Mouse (Mus musculus): ENCODE results near the gene Mrpl10. TPM values are rescaled to one million over a fixed set of nuclear protein-coding genes. Genes with fewer than 3 reads are reported as not detected.

The Mrpl10 gene
- total RNA-seq, 2 experiments from 2014 or later, result 23.2 to 44.6 TPM

DNA sequence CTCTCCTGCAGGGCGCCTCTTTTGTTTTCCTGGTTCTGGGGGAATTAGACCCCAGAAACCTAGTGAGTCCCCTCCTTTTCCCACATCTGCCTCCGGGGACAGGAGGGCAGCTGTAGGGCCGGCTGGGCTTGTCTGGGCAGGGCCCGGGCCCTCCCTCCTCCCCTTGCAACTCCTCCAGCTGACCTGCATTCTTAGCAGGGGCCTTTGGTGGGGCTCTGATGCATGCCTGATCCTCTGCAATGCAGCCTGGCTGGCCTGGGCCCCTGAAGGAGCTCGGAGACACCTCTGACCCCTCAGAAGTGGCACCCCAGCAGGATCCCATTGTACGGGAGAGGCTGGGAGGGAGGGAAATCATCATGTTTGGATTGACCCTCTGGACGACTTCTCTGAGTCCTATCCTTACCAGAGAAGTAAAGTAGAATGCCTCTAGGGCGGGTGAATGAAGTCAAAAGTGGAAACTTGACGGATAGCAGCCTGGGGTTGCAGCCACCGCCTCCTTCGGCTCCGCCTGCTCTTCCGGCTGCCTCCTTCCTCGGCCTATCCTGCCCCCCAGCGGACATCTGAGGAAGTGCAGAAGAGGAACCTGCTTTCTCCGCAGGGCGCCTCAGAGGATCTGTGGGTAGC is 15.5 kb upstream of the Mrpl10 start:
- ATAC-seq (replicated peaks; ENCODE audit: poor library complexity, severe bottlenecking), result peak; percentile 73

DNA sequence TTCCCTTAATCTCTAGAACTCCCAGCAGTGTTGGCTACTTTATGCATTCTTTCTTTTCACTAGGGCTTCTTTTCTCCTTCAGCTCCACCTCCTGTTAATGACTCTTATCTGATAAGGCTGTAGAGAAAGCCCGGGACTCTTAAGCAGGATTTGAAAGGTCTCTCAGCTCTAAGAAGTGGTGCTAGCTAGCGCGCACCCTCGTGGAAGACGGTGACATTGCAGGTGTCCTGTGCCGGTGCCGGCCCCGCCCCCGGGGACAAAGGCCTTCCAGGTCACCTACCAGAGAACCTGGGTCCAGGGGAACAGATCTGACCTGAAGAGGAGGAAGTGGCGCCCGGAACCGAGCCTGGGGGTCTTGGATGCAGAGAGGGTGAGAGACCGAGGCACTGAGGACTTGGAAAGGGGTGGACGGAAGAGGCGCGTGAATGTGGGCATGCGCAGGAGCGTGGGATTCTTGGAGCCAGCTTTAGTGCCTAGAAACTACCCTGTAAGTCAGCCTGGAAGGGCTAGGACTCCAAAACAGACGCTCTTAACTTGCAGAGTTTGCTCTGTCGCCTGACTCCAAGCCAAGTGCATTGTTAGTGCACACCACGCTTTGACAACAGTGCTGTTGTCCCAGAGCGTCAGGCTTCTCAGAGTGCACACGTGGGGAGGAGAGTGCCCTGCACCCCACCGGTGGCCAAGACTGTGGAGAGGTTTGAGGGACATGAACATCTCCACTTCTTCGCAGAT is 11.5 kb upstream of the Mrpl10 start, which contains the start of gene Scrn2:
TSS of gene Scrn2 (plus strand) at position 253 of the 732 bp plus-strand sequence.
- ATAC-seq (replicated peaks; ENCODE audit: poor library complexity, severe bottlenecking), result peak; percentile 87

DNA sequence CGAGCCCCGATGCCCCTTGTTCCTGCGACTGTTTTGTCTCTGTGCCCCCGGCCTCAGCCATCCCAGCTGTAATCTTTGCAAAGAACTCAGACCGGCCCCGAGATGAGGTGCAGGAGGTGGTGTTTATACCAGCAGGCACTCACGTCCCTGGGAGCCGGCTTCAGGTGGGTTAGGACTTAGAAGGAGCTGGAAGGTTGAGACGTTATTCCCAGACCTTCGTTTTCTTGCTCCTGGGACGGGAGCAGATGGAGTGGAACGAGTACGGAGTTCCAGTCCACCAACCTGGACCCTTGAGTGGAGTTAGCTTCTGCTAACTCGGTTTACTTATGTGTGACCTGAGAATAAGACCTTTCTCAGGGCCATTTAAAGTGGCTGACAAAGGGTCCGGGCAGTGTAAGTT is 10.9 kb upstream of the Mrpl10 start:
- ATAC-seq (replicated peaks; ENCODE audit: poor library complexity, severe bottlenecking), result no peak

DNA sequence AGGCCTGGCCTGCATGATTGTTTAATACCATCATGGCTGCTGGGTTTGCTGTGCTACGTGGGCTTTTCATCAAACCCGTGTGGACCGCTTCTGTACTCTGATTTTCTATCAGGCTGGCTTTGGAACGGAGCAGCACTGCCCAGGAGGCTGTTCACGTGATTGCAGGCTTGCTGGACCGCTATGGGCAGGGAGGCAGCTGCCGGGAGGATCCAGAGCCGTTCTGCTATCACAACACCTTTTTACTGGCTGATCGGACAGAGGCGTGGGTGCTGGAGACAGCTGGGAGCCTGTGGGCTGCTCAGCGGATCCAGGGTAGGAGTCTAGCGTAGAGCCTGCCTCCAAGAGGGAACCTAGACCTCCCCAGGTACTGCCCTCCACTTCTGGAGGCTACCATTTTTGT is 9.4 kb upstream of the Mrpl10 start:
- no peak for ATAC-seq (replicated peaks; ENCODE audit: poor library complexity, severe bottlenecking)

DNA sequence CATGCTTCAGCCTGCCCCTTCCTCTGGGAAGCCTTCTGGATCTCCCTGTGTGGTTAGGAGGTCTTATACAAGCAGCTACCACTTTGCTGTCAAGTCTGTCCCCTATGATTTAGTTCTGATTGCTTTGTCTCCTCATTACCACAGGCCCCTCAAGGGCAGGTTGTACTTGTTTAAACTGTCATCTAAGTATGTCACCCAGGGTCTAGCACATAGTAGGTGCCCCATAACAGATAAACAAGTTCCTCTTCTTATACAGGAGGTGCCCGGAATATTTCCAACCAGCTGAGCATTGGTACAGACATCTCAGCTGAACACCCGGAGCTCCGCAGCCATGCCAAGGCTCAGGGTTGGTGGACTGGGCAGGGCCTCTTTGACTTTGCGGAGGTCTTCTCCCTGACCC is 8.9 kb upstream of the Mrpl10 start:
- ATAC-seq (replicated peaks; ENCODE audit: poor library complexity, severe bottlenecking), result no peak

DNA sequence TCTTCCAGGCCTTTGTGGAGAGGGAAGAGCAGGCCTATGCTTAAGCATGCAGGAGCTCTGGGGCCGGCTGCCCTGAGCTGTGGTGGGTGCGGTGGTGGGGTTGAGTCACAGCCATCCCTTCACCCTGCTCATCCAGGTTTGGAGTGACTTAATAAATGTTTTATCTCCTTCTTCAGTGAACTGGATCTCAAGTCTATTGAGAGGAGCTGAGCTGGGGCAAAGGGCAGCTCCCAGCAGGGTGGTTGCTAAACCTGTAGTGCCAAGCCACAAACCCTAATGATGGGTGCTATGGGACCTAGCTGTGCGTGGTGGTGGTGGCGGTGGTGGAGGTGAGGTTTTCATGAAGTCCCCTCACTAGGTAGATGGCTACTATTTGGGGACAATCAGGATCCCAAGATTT is 7.6 kb upstream of the Mrpl10 start:
- no peak for ATAC-seq (replicated peaks; ENCODE audit: poor library complexity, severe bottlenecking)

DNA sequence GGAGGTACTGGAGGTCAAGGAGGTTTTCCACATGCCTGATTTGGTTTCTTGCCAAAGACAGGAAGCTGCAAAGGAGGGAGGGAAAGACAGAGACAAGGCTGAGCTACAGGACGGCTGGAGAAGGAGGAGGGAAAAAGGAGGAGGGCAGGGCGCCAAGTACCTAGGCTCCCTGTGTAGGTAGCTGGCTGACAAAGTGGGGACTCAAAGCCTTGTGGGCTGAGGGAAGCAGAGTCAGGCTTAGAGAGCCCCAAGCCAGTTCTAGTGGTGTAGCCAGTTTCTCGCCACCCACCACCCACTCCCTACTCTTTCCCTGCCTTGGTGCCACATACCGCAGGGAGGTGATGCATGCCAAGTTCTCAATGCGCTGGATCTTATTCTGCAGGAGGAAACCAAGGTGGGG is 5.2 kb upstream of the Mrpl10 start:
- ATAC-seq (replicated peaks; ENCODE audit: poor library complexity, severe bottlenecking), result no peak

DNA sequence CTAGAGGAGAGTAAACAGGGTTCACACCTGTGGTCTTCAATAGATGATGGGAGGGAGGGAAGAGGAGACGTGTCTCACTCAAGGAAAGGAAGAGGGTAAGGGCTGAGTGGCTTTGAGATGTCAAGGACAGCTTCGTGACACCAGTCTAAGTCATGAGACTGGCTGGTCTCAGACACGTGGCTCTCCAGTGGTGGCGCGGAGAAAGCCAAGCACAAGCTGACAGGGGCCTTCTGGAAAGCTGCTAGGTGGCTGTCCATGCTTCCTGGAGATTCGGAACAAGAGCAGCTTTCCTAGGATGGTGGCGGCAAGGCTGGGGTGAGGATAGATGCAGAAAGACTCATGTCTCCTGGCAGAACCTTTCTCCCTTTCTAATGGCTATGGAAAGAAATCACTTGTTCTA is 2.5 kb upstream of the Mrpl10 start:
- no peak for ATAC-seq (replicated peaks; ENCODE audit: poor library complexity, severe bottlenecking)

DNA sequence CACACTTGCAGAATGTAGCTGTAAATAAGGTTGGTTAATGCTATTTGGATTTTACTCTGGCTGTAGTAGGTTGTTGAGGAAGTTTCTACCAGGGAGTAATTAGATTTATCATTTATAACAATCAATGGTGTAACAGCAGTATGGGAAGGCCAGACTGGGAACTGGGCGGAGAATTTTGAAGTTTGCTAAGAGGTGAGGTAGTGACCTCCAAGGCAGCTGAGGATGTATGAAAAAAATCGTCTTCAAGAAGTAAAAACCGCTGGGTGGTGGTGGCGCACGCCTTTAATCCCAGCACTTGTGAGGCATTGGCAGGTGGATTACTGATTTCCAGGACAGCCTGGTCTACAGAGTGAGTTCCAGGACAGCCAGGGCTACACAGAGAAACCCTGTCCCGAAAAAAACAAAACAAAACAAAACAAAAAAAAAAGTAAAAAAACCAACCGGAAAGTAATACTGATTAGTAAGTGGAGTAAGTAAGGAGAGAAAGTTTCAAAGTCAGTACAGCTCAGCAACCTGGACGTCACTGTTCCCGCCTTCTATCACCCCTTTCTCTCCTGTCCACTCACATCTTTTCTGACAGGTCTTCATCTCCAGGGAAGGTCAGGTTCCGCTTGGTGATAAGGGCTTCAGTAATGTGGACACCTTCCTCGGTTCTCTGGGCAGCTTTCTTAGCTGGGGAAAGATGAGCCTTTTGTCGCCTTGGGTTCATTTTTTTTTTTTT is 899 bp upstream of the Mrpl10 start:
- ATAC-seq (replicated peaks; ENCODE audit: poor library complexity, severe bottlenecking), result no peak

DNA sequence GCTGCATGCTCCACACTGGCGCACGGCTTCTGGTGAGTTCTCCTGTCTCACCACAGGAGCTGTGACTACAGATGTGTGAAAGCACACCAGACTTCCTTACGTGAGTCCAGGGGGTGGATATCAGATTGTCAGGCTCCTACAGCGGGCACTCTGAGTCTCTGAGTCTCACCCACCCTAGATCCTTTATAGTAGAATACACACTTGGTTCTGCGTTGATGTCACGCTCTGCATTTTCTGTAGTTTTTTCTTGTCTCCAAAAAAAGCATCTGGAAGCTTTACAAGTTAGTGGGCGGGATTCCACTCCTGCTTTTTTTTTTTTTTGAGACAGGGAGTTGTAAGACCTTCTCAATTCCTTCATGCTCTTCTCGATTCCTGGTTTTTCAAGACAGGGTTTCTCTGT is 3.5 kb downstream of the Mrpl10 start:
- no peak for ATAC-seq (replicated peaks; ENCODE audit: poor library complexity, severe bottlenecking)

DNA sequence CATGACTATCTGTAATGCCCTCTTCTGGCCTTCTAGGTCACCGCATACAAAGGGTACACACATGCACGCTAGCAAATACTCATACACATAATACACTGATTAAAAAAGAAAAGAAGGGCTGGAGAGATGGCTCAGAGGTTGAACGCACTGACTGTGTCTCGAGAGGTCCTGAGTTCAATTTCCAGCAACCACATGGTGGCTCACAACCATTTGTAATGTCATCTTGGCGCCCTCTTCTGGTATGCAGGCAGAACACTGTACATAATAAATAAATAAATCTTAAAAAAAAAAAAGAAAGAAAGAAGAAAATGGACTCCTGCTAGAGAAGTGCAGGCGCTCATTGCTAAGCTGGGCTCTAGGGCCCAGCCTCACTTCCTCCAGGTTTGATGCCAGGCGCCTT is 4.5 kb downstream of the Mrpl10 start:
- no peak for ATAC-seq (replicated peaks; ENCODE audit: poor library complexity, severe bottlenecking)

DNA sequence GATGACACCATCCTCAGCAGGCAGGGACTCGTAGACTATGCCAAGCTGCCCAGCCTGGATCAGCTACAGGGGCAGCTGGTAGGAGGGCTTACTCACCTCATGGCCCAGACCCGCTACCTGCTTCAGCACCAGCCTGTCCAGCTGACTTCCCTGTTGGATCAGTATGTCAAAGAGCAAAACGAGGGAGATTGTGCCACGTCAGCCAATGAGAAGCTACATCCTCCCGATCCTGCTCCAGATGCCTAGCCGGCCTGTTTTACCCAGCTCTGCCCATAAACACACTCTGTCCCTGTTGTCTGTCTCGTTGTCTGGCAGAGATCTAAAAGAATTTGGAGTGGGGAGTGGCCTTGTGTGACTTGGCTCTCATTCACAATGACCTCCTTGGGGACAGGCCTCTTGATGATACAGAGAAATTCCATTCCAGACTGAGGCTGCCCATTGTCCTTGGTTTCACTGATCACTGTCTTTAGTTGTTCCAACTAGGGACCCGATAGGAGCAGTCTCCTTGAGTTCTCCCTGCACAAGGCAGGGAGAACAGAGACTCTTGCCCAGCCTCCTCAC is 6.8 kb downstream of the Mrpl10 start:
- ATAC-seq (replicated peaks; ENCODE audit: poor library complexity, severe bottlenecking), result no peak

DNA sequence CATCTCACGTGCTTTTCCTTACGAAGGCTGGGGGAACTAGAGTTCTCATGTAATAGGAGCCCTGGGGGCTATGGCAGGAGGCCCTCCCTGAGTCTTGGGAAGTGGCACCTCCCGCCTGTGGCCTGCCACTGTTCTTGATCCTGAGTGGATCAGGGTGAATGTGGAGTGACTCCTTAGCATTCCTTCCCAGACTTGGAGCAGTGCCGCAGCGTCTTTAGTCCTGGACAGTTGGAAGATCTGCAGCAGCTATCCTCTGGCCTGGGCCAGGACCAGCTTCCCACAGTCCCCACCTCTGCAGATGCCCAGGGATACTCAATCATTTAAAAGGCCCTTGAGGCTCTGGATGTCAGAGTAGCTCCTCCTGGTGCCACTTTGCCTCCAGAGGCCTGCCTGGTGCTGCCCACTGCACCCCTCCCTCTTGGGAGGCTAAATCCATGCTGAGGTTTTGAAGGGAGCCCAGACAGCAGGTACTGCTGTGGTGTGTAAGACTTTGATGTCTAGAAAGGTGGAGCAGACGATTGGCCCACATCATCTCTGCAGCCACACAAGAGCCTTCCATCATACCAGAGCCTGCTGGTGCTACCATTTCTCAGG is 8.2 kb downstream of the Mrpl10 start:
- no peak for ATAC-seq (replicated peaks; ENCODE audit: poor library complexity, severe bottlenecking)

DNA sequence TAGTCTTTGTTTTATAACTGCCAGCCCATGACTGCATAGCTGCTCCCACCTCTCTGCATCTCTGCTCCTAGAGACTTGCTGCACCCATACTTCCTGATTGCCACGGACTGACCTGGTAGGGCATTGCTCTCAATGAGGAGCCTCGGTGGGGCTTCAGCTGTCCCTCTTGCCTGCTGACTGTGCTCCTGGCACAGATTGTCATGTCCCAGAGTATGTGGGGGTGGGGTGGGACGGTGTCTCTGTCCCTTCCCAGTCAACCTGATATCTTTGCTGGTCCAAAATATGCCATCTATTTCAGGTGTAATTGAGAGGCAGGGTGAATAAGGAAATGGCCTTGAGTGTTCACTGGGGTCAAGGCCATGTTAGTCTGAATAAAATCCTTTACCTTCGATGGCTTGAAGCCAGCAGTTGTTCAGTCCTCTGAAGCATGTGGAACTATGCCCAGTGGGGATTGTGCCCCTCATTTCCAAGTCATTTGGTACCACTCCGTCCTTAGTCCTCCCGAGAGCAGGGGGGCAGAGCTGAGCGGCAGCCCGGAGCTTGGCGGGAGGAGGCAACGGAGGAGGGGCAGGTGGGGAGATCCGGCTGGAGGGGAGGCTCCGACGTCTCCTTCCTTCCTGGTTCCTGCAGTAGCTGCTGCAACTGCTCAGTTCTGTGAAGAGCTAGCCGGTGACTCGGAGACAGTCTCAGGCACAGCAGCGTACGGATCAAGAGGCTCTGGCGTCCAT is 9.0 kb downstream of the Mrpl10 start, which contains the start of gene Osbpl7:
TSS of gene Osbpl7 (plus strand) at position 413 of the 728 bp plus-strand sequence.
- ATAC-seq (replicated peaks; ENCODE audit: poor library complexity, severe bottlenecking), result peak; percentile 82

DNA sequence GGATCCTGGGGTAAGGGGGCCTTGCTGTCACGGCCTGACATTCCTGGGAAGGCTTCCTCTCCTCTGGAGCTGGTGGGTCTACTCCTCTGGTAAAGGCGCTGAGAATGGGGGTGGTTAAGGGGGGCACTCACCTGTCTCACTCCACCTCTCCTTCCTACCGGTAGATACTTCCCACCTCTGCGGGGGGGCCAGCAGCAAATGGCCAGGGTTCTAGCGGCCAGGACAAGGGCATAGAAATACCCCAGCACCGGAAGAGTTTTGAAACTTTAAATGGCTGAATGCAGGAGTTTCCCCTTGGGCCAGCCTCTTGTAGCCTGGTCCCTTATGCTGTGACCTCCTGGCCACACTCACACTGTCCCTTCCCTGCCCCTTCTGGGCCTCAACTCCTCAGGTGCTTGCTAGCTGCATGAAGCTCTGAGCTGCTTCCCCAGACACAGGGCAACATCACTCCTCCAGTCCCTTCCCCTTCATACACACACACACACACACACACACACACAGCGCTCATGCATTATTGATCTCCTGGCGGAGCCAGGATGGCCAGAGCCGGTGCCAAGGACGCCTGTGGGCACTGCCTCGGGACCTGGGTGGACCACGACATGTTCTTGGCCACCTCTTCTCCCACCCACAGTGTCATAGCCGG is 9.7 kb downstream of the Mrpl10 start:
- ATAC-seq (replicated peaks; ENCODE audit: poor library complexity, severe bottlenecking), result peak; percentile 6; the same call in 1 of the 2 replicates

DNA sequence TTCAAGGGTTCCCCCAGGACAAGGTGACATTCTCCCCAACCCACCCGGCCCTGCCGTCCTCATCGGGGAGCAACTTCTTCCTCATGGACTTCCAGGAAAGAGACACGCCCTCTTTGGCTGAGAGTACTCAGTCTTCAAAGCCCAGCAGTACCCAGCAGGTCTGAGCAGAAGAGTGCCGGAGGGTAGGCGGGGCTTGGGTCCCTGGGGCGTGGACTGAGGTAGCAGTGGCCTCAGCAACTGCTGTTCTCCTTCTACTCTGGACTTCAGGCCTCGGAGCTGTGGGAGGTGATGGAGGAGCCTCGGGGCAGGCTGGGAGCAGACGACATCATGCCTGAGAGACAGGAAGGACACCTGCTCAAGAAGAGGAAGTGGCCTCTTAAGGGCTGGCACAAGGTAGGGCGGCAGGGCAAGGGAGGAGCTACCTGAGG is 10.9 kb downstream of the Mrpl10 start:
- ATAC-seq (replicated peaks; ENCODE audit: poor library complexity, severe bottlenecking), result peak; percentile 41

DNA sequence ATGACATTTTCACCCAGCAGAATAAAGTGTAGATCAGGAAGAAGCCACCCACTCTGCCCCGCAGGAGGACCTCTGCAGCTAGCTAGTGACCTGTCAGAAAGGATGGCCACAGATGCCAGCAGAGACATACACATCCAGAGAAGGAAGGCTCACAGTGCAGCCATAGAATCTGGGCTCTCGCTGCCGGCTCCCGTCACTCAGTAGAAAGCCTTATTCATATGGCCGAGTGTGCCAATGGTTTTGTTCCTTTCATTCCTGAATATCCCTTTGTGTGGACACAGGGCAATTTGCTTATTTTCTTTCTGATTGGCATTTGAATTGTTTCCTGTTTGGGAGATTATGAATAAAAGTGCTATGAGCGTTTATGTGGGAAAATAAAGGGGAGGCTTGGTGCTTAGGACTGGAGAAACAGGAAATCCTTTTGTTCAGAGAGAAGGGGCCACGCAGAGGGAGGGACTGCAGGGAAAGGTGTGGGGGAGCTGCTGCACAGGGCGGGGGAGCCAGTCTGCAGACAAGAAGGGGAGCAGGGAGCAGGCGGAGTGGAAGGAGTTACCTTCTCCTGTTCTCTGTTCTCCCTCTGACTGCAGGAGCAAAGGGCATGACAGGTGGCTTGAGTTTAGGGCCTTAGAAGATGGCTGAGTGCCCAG is 22.0 kb downstream of the Mrpl10 start:
- ATAC-seq (replicated peaks; ENCODE audit: poor library complexity, severe bottlenecking), result no peak

DNA sequence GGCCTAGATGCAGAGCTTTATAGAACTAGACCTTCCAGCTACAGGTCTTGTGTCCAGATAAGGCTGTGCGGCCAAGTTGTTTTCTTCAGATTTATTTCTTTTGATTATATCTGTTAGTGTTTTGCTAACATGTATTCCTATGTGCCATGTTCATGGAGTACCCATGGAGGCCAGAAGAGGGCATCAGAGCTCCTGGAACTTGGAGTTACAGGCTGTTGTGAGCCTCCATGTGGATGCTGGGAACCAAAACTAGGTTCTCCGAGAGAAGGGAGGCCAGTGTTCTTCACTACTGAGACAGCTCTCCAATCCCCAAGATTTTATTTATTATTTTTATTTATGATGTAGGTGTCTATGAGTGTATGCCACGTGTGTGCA is 22.5 kb downstream of the Mrpl10 start:
- ATAC-seq (replicated peaks; ENCODE audit: poor library complexity, severe bottlenecking), result no peak
